Mouse (Mus musculus) heart, postnatal 10 days (tissue): ENCODE data around the gene Vsir. TPM values are rescaled to one million over a fixed set of nuclear protein-coding genes. Genes with fewer than 3 reads are reported as not detected.

Source experiments
- DNase-seq, 2 experiments: peaks; one replicate each; pipeline ENCODE4 v3.0.0; 2021
- intact Hi-C: fragments of 180-260 bp; cut with DNase I; formaldehyde crosslinking; loops from one replicate; pipeline ENCODE4 v1.15.1; 2025
- total RNA-seq, 2 experiments: library from RNA; stranded (reverse); gene quantifications; 2 replicates each; pipeline ENCODE4 v1.2.3; 2021

The Vsir gene
- total RNA-seq, 2 experiments from 2014 or later = 20.4 to 27.3 TPM

- intact Hi-C loops = no loop called here
- DNase-seq = peak; percentile 79 to 80
Observed at GRCm38 (mm10) chr10:60351761-60352455, 5.3 kb downstream of the Vsir start.

- intact Hi-C loops = no loop called here
- peak; percentile 50 to 54 for DNase-seq
Observed at GRCm38 (mm10) chr10:60353241-60354002, 6.8 kb downstream of the Vsir start.

- intact Hi-C loops = no loop called here
- DNase-seq = no peak
Observed at GRCm38 (mm10) chr10:60354003-60354325, 7.3 kb downstream of the Vsir start.

GRCm38 (mm10) chr10:60354881-60355677 lies 8.4 kb downstream of the Vsir start:
- intact Hi-C loops = no loop called here
- peak in 1 of 2 experiments; percentile 48 for DNase-seq

GRCm38 (mm10) chr10:60357441-60357840 lies 10.8 kb downstream of the Vsir start:
- intact Hi-C loops = no loop called here
- no peak for DNase-seq

- no peak for DNase-seq
- intact Hi-C loops = no loop called here
Observed at GRCm38 (mm10) chr10:60357901-60358300, 11.2 kb downstream of the Vsir start.

GRCm38 (mm10) chr10:60358776-60359175 lies 12.1 kb downstream of the Vsir start:
- intact Hi-C loops = no loop called here
- no peak for DNase-seq

GRCm38 (mm10) chr10:60361615-60362309 lies 15.1 kb downstream of the Vsir start:
- no peak for DNase-seq
- intact Hi-C loops = no loop called here

GRCm38 (mm10) chr10:60362310-60362628 lies 15.6 kb downstream of the Vsir start:
- intact Hi-C loops = no loop called here
- no peak for DNase-seq

- intact Hi-C loops = no loop called here
- DNase-seq = no peak
Observed at GRCm38 (mm10) chr10:60363426-60363825, 16.8 kb downstream of the Vsir start.

- intact Hi-C loops = no loop called here
- DNase-seq = no peak
Observed at GRCm38 (mm10) chr10:60367145-60367544, 20.5 kb downstream of the Vsir start.

- intact Hi-C loops = no loop called here
- no peak for DNase-seq
Observed at GRCm38 (mm10) chr10:60367904-60368303, 21.3 kb downstream of the Vsir start.

- intact Hi-C loops = no loop called here
Observed at GRCm38 (mm10) chr10:60369405-60369804, 22.8 kb downstream of the Vsir start.

GRCm38 (mm10) chr10:60370098-60370497 lies 23.4 kb downstream of the Vsir start:
- no peak for DNase-seq
- intact Hi-C loops = no loop called here

More at GRCm38 (mm10) chr10:60369405-60369804, 22.8 kb downstream of the Vsir start:
- DNase-seq = no peak

GRCm38 (mm10) chr10:60370601-60371061 lies 24.0 kb downstream of the Vsir start:
- intact Hi-C loops = no loop called here
- no peak for DNase-seq

GRCm38 (mm10) chr10:60371596-60372386 lies 25.1 kb downstream of the Vsir start:
- no peak for DNase-seq
- intact Hi-C loops = no loop called here

- no peak for DNase-seq
- intact Hi-C loops = no loop called here
Observed at GRCm38 (mm10) chr10:60373543-60373936, 26.9 kb downstream of the Vsir start.

GRCm38 (mm10) chr10:60373937-60374578 lies 27.4 kb downstream of the Vsir start:
- DNase-seq = peak; percentile 43 to 55
- intact Hi-C loops = no loop called here

GRCm38 (mm10) chr10:60376704-60377103 lies 30.1 kb downstream of the Vsir start:
- no peak for DNase-seq
- intact Hi-C loops = no loop called here
